Mouse (Mus musculus) gastrocnemius, adult 2 months (tissue): ENCODE measurements around the gene Clip1. TPM values are rescaled to one million over a fixed set of nuclear protein-coding genes. Genes with fewer than 3 reads are reported as not detected.

ENCODE experiments used
- DNase-seq: peaks from one replicate; pipeline ENCODE4 v3.0.0; 2022
- H3K27ac ChIP-seq: fragments of 200-600 bp; 2 replicates; pipeline ENCODE4 v1.8.1; 2022; ENCODE audit warnings: mild to moderate bottlenecking
- H3K4me3 ChIP-seq: fragments of 200-600 bp; 2 replicates; pipeline ENCODE4 v1.8.1; 2022; ENCODE audit warnings: mild to moderate bottlenecking, moderate library complexity
- CTCF ChIP-seq: fragments of 200-600 bp; IDR thresholded peaks from 2 replicates; pipeline ENCODE4 v1.8.1; 2022; ENCODE audit warnings: antibody characterized with exemption, mild to moderate bottlenecking, moderate library complexity
- intact Hi-C: fragments of 180-260 bp; cut with DNase I; formaldehyde crosslinking; loops from one replicate; pipeline ENCODE4 v1.15.1; 2025
- total RNA-seq, 2 experiments: library from RNA; stranded (reverse); gene quantifications; 2 replicates each; pipeline ENCODE4 v1.2.3; 2021

Gene Clip1
- total RNA-seq, 2 experiments from 2014 or later = 286 to 331 TPM

DNA sequence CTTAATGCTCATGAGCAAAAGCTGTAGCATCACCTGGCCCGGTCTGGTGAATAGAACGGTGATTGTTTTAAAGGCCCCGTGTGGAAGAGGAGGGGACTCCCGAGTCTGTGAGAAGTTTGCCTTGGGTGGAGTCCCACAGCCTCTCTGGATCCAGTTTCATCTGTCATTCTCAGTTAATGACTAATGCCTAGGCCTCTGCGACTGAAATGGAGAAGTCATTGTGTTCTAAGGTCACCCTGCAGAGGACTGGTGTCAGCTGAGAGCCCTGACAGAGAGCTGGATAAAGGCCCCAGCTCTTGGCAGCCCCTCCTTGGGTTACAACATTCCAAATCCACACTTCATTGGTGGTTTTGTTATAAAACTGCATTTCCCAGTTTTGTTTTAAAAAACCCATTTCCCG lies 10.1 kb upstream of the Clip1 start:
- H3K4me3 ChIP-seq = no peak overlapping the region
- H3K27ac ChIP-seq = peak overlapping the region; percentile 54
- peak; percentile 62 for DNase-seq
- no peak for TF ChIP-seq CTCF
- intact Hi-C loops = no loop called here

DNA sequence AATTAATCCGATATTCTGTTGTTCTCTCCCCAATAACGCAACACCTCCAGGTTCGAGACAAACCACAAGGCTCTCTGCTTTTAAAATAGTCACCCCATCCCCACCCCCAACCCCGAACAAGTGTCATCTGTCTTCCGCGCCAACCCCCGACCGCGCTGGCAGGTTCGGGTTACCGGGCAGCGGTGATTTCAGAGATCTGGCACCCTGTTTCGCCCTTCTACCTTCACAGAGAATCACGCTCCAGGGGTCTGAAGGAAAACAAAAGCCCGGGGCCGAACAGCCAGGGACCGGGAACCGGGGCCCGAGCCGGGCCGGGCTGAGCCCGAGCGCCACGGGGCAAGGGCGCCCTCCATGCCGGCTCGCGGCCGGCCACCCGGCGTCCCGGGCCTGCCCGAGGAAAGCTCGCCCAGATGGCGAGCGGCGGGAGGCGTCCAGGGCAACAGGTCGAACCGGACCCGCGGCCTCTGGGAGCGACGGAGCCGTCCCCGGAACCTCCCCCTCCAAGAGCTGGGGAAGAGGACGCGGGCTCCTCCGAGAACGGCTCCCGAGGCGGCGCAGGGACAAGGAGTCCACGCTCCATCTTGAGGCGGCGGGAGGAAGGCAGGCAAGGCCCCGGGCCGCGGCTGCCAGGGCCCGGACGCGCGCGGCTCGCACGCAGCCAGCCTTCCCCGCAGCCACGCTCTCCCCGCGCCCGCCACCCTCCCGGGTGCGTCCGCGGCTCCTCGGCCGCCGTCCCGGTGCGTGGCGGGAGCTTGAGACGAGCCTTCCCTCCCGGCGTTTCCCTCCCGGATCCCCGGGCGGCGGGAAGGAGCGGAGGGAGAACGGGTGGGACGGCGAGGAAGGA lies 819 bp downstream of the Clip1 start:
- H3K27ac ChIP-seq = peak overlapping the region; percentile 99
- TF ChIP-seq CTCF = no peak; the same call in 1 of the 2 replicates
- peak overlapping the region; percentile 90 for H3K4me3 ChIP-seq
- DNase-seq = peak; percentile 87
- intact Hi-C loops = loop anchor here (2.0 kb wide), 1 partner anchor 15 kb away; no protein-coding TSS in a partner anchor

- TF ChIP-seq CTCF = no peak
- peak overlapping the region; percentile 99 for H3K27ac ChIP-seq
- DNase-seq = peak; percentile 73
- H3K4me3 ChIP-seq = peak overlapping the region; percentile 90
- intact Hi-C loops = no loop called here
Observed at GRCm38 (mm10) chr5:123683043-123683376, 1.4 kb downstream of the Clip1 start.

- intact Hi-C loops = no loop called here
- no peak for TF ChIP-seq CTCF
- peak overlapping the region; percentile 99 for H3K27ac ChIP-seq
Observed at GRCm38 (mm10) chr5:123682372-123682771, 2.0 kb downstream of the Clip1 start.

GRCm38 (mm10) chr5:123679546-123680263 lies 4.7 kb downstream of the Clip1 start:
- H3K27ac ChIP-seq = peak overlapping the region; percentile 99
- intact Hi-C loops = no loop called here

More at GRCm38 (mm10) chr5:123682372-123682771, 2.0 kb downstream of the Clip1 start:
- no peak for DNase-seq
- peak overlapping the region; percentile 90 for H3K4me3 ChIP-seq

DNA sequence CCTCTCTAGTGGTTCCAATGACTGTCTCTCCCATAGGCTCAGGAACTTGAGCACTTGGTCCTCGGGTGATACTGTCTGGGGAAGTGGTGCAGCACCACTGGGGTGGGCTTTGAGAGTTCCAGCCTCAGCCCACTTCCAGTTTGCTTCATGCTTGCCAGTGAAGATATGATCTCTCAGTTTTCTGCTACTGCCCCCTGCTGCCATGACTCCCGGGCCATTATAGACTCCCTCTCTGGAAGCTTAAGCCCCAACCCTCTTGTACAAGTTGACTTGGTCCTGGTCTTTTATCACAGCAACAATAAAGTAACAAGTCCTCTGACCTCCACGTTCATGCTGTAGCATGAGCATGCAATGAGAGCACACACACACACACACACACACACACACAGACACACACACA lies 5.3 kb downstream of the Clip1 start:
- no peak overlapping the region for H3K4me3 ChIP-seq
- intact Hi-C loops = no loop called here
- no peak for DNase-seq
- TF ChIP-seq CTCF = peak; percentile 17; the same call in 1 of the 2 replicates
- H3K27ac ChIP-seq = peak overlapping the region; percentile 99

More at GRCm38 (mm10) chr5:123679546-123680263, 4.7 kb downstream of the Clip1 start:
- TF ChIP-seq CTCF = no peak
- DNase-seq = no peak
- peak overlapping the region; percentile 9; the same call in 1 of the 2 replicates for H3K4me3 ChIP-seq

DNA sequence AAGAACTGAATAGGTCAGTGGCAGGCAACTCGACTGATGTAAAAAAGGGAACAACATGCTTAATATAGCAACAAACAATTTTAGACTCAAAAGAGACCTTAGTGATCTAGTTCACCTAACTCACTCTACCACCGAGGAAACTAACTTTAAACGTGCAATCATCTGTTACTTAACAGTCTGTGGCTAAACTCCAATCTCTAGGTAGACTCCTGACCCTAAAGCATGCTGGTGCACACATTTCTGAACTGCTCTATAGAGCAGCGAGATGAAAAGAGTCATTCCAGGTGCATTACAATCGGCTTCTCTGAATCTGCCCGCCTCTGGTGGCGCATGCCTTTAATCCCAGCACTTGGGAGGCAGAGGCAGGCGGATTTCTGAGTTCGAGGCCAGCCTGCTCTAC lies 8.7 kb downstream of the Clip1 start:
- DNase-seq = no peak
- Histone ChIP-seq H3K27ac (peak overlapping the region; percentile 84), H3K4me3 (peak overlapping the region; percentile 34; the same call in 1 of the 2 replicates)
- intact Hi-C loops = no loop called here
- TF ChIP-seq CTCF = no peak

- no peak for TF ChIP-seq CTCF
- intact Hi-C loops = no loop called here
- Histone ChIP-seq H3K27ac (peak overlapping the region; percentile 84), H3K4me3 (peak overlapping the region; percentile 34; the same call in 1 of the 2 replicates)
- peak; percentile 57 for DNase-seq
Observed at GRCm38 (mm10) chr5:123675221-123675620, 9.2 kb downstream of the Clip1 start.

DNA sequence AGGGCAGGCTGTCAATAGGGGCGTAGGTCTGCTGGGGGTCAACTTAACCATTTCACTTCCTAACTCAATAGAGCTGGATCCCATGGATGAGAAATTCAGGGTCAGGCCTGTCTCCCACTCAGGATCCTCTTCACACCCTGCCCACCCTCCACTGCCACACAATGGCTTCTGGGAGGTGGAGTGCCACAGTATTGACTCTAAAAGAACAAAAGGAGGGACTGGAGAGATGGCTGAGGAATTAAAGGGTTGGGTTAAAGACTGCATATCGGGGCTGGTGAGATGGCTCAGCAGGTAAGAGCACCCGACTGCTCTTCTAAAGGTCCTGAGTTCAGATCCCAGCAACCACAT lies 13.0 kb downstream of the Clip1 start:
- DNase-seq = no peak
- Histone ChIP-seq H3K4me3 (peak overlapping the region; percentile 73), H3K27ac (peak overlapping the region; percentile 97)
- no peak for TF ChIP-seq CTCF
- intact Hi-C loops = no loop called here

GRCm38 (mm10) chr5:123670800-123671472 lies 13.5 kb downstream of the Clip1 start:
- DNase-seq = peak; percentile 84
- H3K27ac ChIP-seq = peak overlapping the region; percentile 97
- TF ChIP-seq CTCF = no peak
- H3K4me3 ChIP-seq = peak overlapping the region; percentile 73
- intact Hi-C loops = no loop called here

GRCm38 (mm10) chr5:123669991-123670799 lies 14.2 kb downstream of the Clip1 start:
- intact Hi-C loops = no loop called here
- H3K4me3 ChIP-seq = peak overlapping the region; percentile 73
- no peak for TF ChIP-seq CTCF

GRCm38 (mm10) chr5:123667915-123668314 lies 16.5 kb downstream of the Clip1 start:
- Histone ChIP-seq H3K4me3 (peak overlapping the region; percentile 73), H3K27ac (peak overlapping the region; percentile 97)
- no peak for TF ChIP-seq CTCF
- DNase-seq = no peak
- intact Hi-C loops = no loop called here

More at GRCm38 (mm10) chr5:123669991-123670799, 14.2 kb downstream of the Clip1 start:
- H3K27ac ChIP-seq = peak overlapping the region; percentile 97
- peak; percentile 56 for DNase-seq
